Mouse (Mus musculus): ENCODE measurements at regions not wholly inside any gene's neighbourhood (a gene's known extent, or its start where the extent isn't known, plus 50 kb on each side); places are given as distances from the start of the nearest gene placed in this dataset.
"Not testable (repeated sequence)": the region's sequence is repeated elsewhere in the genome, so short reads cannot be mapped to it uniquely, and the experiment has no call there.

- not testable (repeated sequence) for H3K9me3 ChIP-seq (replicated peaks); H3K27me3 ChIP-seq; ATAC-seq; H3K4me2 ChIP-seq; H3K4me3 ChIP-seq; H3K9ac ChIP-seq; H3K36me3 ChIP-seq (ENCODE audit: poor library complexity, severe bottlenecking); H3K27ac ChIP-seq; H3K4me1 ChIP-seq
- WGBS: 92% methylated on average over 2 of the region's 2 CpGs
These were observed 365.8 kb upstream of the Id2 start for GRCm38 (mm10) chr12:25462690-25463089.

DNA sequence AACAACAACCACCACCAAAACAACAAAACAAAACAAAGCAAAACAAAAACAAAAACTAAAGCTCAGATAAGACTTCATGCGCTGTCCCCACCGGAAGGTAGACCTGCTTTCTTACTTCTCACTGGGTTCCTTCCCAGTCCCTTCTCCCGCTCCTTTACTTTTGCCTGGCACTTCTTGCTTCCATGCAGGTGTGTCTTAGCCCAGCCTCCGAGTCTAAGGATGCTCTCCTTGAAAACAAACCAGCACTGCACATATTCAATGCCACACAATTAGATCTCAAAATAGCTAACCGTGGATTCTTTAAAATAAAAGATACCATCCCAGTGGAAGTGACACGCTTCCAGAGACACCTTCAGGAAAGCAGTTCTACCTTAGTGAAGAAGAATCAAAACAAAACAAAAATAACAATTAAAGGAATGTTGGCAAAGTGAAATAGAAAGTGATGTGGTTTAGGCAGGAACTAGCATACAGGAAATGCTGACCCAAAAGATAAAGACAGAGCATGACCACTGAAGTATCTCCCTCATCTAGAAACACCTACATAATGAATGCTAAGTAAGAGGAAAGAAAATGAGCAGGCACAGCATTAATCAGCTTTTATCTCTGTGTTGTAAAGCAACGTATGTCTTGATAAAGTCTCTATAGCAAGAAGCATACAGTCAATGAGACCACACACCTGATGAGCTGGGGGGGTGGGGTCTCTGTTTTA is 358.5 kb upstream of the Id2 start:
- Histone ChIP-seq H3K27ac (no peak overlapping the region), H3K4me3 (no peak overlapping the region), H3K27me3 (no peaks in the 10 kb centered on the region), H3K9ac (no peak overlapping the region), H3K36me3 (ENCODE audit: poor library complexity, severe bottlenecking) (no peaks in the 10 kb centered on the region), H3K9me3 (replicated peaks) (no peaks in the 10 kb centered on the region), H3K4me1 (peaks cover 9% of the 10 kb centered on the region), H3K4me2 (no peak overlapping the region)
- 93% methylated on average over 7 of the region's 7 CpGs for WGBS
- no peak for ATAC-seq

- Histone ChIP-seq H3K36me3 (ENCODE audit: poor library complexity, severe bottlenecking) (no peaks in the 10 kb centered on the region), H3K4me3 (no peak overlapping the region), H3K4me1 (peaks cover 9% of the 10 kb centered on the region), H3K4me2 (no peak overlapping the region), H3K27me3 (no peaks in the 10 kb centered on the region), H3K9me3 (replicated peaks) (no peaks in the 10 kb centered on the region), H3K9ac (no peak overlapping the region), H3K27ac (no peak overlapping the region)
- 8% methylated on average over 3 of the region's 3 CpGs for WGBS
- ATAC-seq: no peak
These were observed 356.4 kb upstream of the Id2 start for GRCm38 (mm10) chr12:25453356-25453755.

DNA sequence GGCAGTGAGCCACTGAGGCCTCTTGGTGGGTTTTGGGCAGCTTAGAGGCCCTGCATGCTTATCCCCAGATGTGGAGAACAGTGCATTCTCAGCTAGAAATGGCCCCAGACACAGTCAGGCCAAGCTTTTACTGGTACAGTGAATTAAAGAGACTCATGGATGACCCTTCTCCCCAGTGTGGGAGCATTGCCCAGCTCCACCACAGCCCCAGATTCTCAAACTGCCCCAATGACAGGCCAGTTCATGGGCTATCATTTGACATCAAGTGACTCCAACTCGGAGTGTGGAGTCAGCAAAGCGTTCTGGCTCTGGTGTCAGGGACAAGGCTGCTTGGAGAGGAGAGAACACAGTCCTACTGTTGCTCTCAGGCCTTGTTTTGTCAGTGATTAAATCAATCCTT is 354.2 kb upstream of the Id2 start:
- H3K4me3 ChIP-seq: no peak overlapping the region
- no peak overlapping the region for H3K4me2 ChIP-seq
- H3K9ac ChIP-seq: no peak overlapping the region
- ATAC-seq: no peak
- no peaks in the 10 kb centered on the region for H3K36me3 ChIP-seq (ENCODE audit: poor library complexity, severe bottlenecking)
- 77% methylated on average over 2 of the region's 2 CpGs for WGBS
- H3K27ac ChIP-seq: no peak overlapping the region
- peaks cover 9% of the 10 kb centered on the region for H3K4me1 ChIP-seq
- H3K27me3 ChIP-seq: no peaks in the 10 kb centered on the region
- no peaks in the 10 kb centered on the region for H3K9me3 ChIP-seq (replicated peaks)

GRCm38 (mm10) chr12:25444355-25444754 is 347.4 kb upstream of the Id2 start:
- H3K4me2 ChIP-seq: no peak overlapping the region
- WGBS: 78% methylated on average over 2 of the region's 2 CpGs
- no peak overlapping the region for H3K27ac ChIP-seq
- H3K27me3 ChIP-seq: no peaks in the 10 kb centered on the region
- no peak overlapping the region for H3K4me3 ChIP-seq
- no peak for ATAC-seq
- no peak overlapping the region for H3K9ac ChIP-seq
- no peaks in the 10 kb centered on the region for H3K36me3 ChIP-seq (ENCODE audit: poor library complexity, severe bottlenecking)
- no peaks in the 10 kb centered on the region for H3K4me1 ChIP-seq
- H3K9me3 ChIP-seq (replicated peaks): no peaks in the 10 kb centered on the region

GRCm38 (mm10) chr12:25439029-25439551 is 342.1 kb upstream of the Id2 start:
- H3K4me1 ChIP-seq: no peaks in the 10 kb centered on the region
- no peaks in the 10 kb centered on the region for H3K27me3 ChIP-seq
- H3K4me3 ChIP-seq: no peak overlapping the region
- no peak overlapping the region for H3K9ac ChIP-seq
- H3K36me3 ChIP-seq (ENCODE audit: poor library complexity, severe bottlenecking): no peaks in the 10 kb centered on the region
- 95% methylated on average over 7 of the region's 7 CpGs for WGBS
- no peak overlapping the region for H3K4me2 ChIP-seq
- no peak overlapping the region for H3K27ac ChIP-seq
- ATAC-seq: no peak
- H3K9me3 ChIP-seq (replicated peaks): no peaks in the 10 kb centered on the region

- Histone ChIP-seq H3K27ac (no peak overlapping the region), H3K36me3 (ENCODE audit: poor library complexity, severe bottlenecking) (no peaks in the 10 kb centered on the region), H3K4me1 (no peaks in the 10 kb centered on the region), H3K9me3 (replicated peaks) (no peaks in the 10 kb centered on the region), H3K27me3 (no peaks in the 10 kb centered on the region), H3K9ac (no peak overlapping the region), H3K4me3 (no peak overlapping the region), H3K4me2 (no peak overlapping the region)
- WGBS: 55% methylated on average over 8 of the region's 8 CpGs
- ATAC-seq: no peak
These were observed 341.5 kb upstream of the Id2 start for GRCm38 (mm10) chr12:25438217-25439028.

- Histone ChIP-seq H3K9me3 (replicated peaks) (no peaks in the 10 kb centered on the region), H3K9ac (no peak overlapping the region), H3K4me1 (no peaks in the 10 kb centered on the region), H3K4me3 (no peak overlapping the region), H3K36me3 (ENCODE audit: poor library complexity, severe bottlenecking) (no peaks in the 10 kb centered on the region), H3K4me2 (no peak overlapping the region), H3K27me3 (no peaks in the 10 kb centered on the region), H3K27ac (no peak overlapping the region)
- ATAC-seq: no peak
- 79% methylated on average over 4 of the region's 4 CpGs for WGBS
These were observed 340.6 kb upstream of the Id2 start for GRCm38 (mm10) chr12:25437556-25437955.

DNA sequence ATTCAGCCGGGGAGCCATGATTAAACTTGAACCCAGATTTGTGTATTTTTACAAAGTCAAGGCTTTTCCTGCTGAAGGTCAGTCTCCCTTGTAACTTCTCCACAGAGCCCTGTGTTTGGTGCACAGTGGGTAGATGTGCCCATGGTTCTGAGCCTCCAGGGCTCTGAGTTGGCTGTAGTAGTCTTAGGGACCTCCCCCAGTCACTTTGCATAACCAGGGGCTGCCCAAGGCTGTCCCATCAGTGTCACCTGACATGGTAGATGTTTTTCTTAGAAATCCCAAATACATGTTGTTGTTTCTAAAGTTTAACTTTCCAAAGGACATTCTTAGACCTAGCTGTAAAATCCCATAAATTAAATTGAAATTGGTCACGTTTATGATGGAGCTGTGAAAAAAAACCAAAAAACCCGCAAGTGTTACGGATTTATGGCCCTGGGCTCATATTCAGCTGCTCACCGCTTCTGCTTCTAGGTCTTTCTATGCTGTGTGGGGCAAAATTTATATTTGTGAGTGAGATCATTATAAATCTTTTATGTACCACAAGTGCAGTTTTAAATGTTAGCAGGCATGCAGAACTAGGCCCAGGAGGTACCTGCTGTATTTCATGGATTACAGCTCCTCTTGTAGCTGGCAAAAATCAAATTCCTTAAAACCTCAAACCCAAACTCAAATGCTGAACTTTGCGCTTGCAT is 339.4 kb upstream of the Id2 start:
- no peak for ATAC-seq
- no peak overlapping the region for H3K4me2 ChIP-seq
- 93% methylated on average over 6 of the region's 6 CpGs for WGBS

DNA sequence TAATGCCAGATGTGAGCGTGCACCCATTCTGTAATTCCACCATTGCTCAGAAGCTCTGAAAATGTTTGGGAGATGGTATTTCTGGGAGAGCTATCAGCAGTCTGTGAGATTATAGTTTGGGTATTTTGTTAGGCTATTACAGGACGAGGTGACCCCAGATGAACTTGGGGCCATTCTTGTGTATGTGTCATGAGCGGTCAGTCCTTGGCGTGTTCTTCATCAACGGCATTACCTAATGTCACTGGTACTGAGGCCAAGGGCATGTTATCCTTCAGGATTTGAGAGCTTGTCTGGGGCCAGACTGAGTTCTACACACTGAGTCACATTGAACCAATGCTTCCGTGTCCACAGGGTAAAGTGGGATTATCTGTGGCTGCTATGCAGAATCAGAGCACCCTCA is 335.9 kb upstream of the Id2 start:
- Histone ChIP-seq H3K9ac (no peak overlapping the region), H3K9me3 (replicated peaks) (no peaks in the 10 kb centered on the region), H3K36me3 (ENCODE audit: poor library complexity, severe bottlenecking) (no peaks in the 10 kb centered on the region), H3K4me1 (no peaks in the 10 kb centered on the region), H3K27ac (no peak overlapping the region), H3K27me3 (no peaks in the 10 kb centered on the region), H3K4me3 (no peak overlapping the region), H3K4me2 (no peak overlapping the region)
- 96% methylated on average over 6 of the region's 6 CpGs for WGBS
- ATAC-seq: no peak

More for the DNA sequence above, 339.4 kb upstream of the Id2 start:
- Histone ChIP-seq H3K4me1 (no peaks in the 10 kb centered on the region), H3K36me3 (ENCODE audit: poor library complexity, severe bottlenecking) (no peaks in the 10 kb centered on the region), H3K9me3 (replicated peaks) (no peaks in the 10 kb centered on the region), H3K27ac (no peak overlapping the region), H3K9ac (no peak overlapping the region), H3K4me3 (no peak overlapping the region), H3K27me3 (no peaks in the 10 kb centered on the region)

- H3K27ac ChIP-seq: no peak overlapping the region
These were observed 334.0 kb upstream of the Id2 start for GRCm38 (mm10) chr12:25430911-25431310.

More at GRCm38 (mm10) chr12:25430911-25431310, 334.0 kb upstream of the Id2 start:
- H3K4me3 ChIP-seq: no peak overlapping the region
- H3K4me2 ChIP-seq: no peak overlapping the region
- no peaks in the 10 kb centered on the region for H3K9me3 ChIP-seq (replicated peaks)
- H3K27me3 ChIP-seq: no peaks in the 10 kb centered on the region
- H3K9ac ChIP-seq: no peak overlapping the region
- H3K36me3 ChIP-seq (ENCODE audit: poor library complexity, severe bottlenecking): no peaks in the 10 kb centered on the region
- H3K4me1 ChIP-seq: no peaks in the 10 kb centered on the region
- 94% methylated on average over 4 of the region's 4 CpGs for WGBS
- ATAC-seq: no peak

All from forebrain, embryonic 13.5 days (tissue).